Mouse (Mus musculus): ENCODE measurements around the gene Ern1.
"Not testable (repeated sequence)": the region's sequence is repeated elsewhere in the genome, so short reads cannot be mapped to it uniquely, and the experiment has no call there.

Gene Ern1

GRCm38 (mm10) chr11:106481651-106482050 lies 6.0 kb downstream of the Ern1 start:
- no peak for DNase-seq (ENCODE audit: low read depth, low spot score)

GRCm38 (mm10) chr11:106480530-106480885 lies 7.1 kb downstream of the Ern1 start:
- no peak for DNase-seq (ENCODE audit: low read depth, low spot score)

GRCm38 (mm10) chr11:106479619-106480529 lies 7.8 kb downstream of the Ern1 start:
- no peak for DNase-seq (ENCODE audit: low read depth, low spot score)

GRCm38 (mm10) chr11:106478745-106479144 lies 8.9 kb downstream of the Ern1 start:
- no peak for DNase-seq (ENCODE audit: low read depth, low spot score)

GRCm38 (mm10) chr11:106477505-106478160 lies 10.0 kb downstream of the Ern1 start:
- DNase-seq (ENCODE audit: low read depth, low spot score): no peak

GRCm38 (mm10) chr11:106475309-106475708 lies 12.3 kb downstream of the Ern1 start:
- DNase-seq (ENCODE audit: low read depth, low spot score): no peak

GRCm38 (mm10) chr11:106471629-106472028 lies 16.0 kb downstream of the Ern1 start:
- DNase-seq (ENCODE audit: low read depth, low spot score): no peak

- no peak for DNase-seq (ENCODE audit: low read depth, low spot score)
These were observed 19.1 kb downstream of the Ern1 start for GRCm38 (mm10) chr11:106468509-106468908.

GRCm38 (mm10) chr11:106465932-106466331 lies 21.7 kb downstream of the Ern1 start:
- DNase-seq (ENCODE audit: low read depth, low spot score): no peak

GRCm38 (mm10) chr11:106465545-106465903 lies 22.1 kb downstream of the Ern1 start:
- DNase-seq (ENCODE audit: low read depth, low spot score): no peak

GRCm38 (mm10) chr11:106464681-106465544 lies 22.7 kb downstream of the Ern1 start:
- DNase-seq (ENCODE audit: low read depth, low spot score): no peak

GRCm38 (mm10) chr11:106463845-106464244 lies 23.8 kb downstream of the Ern1 start:
- DNase-seq (ENCODE audit: low read depth, low spot score): no peak

GRCm38 (mm10) chr11:106462309-106462708 lies 25.3 kb downstream of the Ern1 start:
- DNase-seq (ENCODE audit: low read depth, low spot score): no peak

- DNase-seq (ENCODE audit: low read depth, low spot score): no peak
These were observed 26.3 kb downstream of the Ern1 start for GRCm38 (mm10) chr11:106461145-106461932.

- no peak for DNase-seq (ENCODE audit: low read depth, low spot score)
These were observed 27.0 kb downstream of the Ern1 start for GRCm38 (mm10) chr11:106460671-106461070.

- DNase-seq (ENCODE audit: low read depth, low spot score): no peak
These were observed 29.1 kb downstream of the Ern1 start for GRCm38 (mm10) chr11:106458540-106458939.

- DNase-seq (ENCODE audit: low read depth, low spot score): no peak
These were observed 44.0 kb downstream of the Ern1 start for GRCm38 (mm10) chr11:106443646-106444045.

GRCm38 (mm10) chr11:106442564-106442963 lies 45.1 kb downstream of the Ern1 start:
- DNase-seq (ENCODE audit: low read depth, low spot score): not testable (repeated sequence)

GRCm38 (mm10) chr11:106440318-106440717 lies 47.3 kb downstream of the Ern1 start:
- DNase-seq (ENCODE audit: low read depth, low spot score): no peak

GRCm38 (mm10) chr11:106439355-106439754 lies 48.3 kb downstream of the Ern1 start:
- DNase-seq (ENCODE audit: low read depth, low spot score): no peak

GRCm38 (mm10) chr11:106438524-106439177 lies 49.0 kb downstream of the Ern1 start:
- no peak for DNase-seq (ENCODE audit: low read depth, low spot score)

All from skeletal muscle tissue, adult 2 months (tissue).